Mouse (Mus musculus): ENCODE measurements around the gene Rxra. TPM values are rescaled to one million over a fixed set of nuclear protein-coding genes. Genes with fewer than 3 reads are reported as not detected.

Rxra gene
- polyA plus RNA-seq, 1 experiment: 44.9 TPM

GRCm38 (mm10) chr2:27686335-27686734, 10.1 kb downstream of the Rxra start:
- H3K27me3 ChIP-seq (ENCODE audit: control insufficient read depth, insufficient read depth, low read length): no peaks in the 10 kb centered on the region
- no peaks in the 10 kb centered on the region; the same call in 1 of the 2 replicates for H3K4me1 ChIP-seq (ENCODE audit: control insufficient read depth, insufficient read depth, insufficient read length)
- 76% methylated on average over 2 of the region's 2 CpGs for WGBS
- TF ChIP-seq POLR2A (IDR thresholded peaks at IDR 0.05; ENCODE audit: low read depth, low read length): no peak
- TF ChIP-seq CTCF (IDR thresholded peaks at IDR 0.05; ENCODE audit: extremely low read depth, insufficient read depth, insufficient read length, insufficient replicate concordance): no peak
- no peaks in the 10 kb centered on the region for H3K36me3 ChIP-seq (ENCODE audit: control insufficient read depth, insufficient read depth, low read length)
- H3K4me3 ChIP-seq (ENCODE audit: extremely low read depth, insufficient read depth, insufficient read length): no peak overlapping the region
- DNase-seq (ENCODE audit: low read depth in 1 of 2, low spot score in 2 of 2): no peak
- H3K27ac ChIP-seq (ENCODE audit: insufficient read depth, low read length): no peak overlapping the region

DNA sequence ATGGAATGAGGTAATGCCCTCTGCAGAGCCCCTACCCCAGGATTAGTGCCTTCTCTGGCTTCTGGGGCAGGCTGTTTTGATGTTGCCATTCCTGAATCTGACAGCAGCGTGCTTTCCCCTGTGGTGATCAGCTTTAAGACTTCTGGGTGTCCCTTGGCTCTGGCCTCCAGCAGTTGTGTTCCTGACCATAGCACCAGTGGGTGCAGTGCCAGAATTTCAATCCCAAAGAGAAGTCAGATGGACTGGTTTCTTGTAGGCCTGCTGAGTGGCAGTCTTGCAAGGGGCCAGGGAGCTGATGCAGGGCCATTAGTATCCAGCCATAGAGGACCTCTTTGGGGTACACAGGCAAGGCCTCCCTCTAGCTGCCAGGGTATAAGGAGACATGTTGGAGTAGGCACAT, 10.8 kb downstream of the Rxra start:
- no peak for TF ChIP-seq CTCF (IDR thresholded peaks at IDR 0.05; ENCODE audit: extremely low read depth, insufficient read depth, insufficient read length, insufficient replicate concordance)
- no peak for TF ChIP-seq POLR2A (IDR thresholded peaks at IDR 0.05; ENCODE audit: low read depth, low read length)
- no peak for DNase-seq (ENCODE audit: low read depth in 1 of 2, low spot score in 2 of 2)
- Histone ChIP-seq H3K27ac (ENCODE audit: insufficient read depth, low read length) (no peak overlapping the region), H3K36me3 (ENCODE audit: control insufficient read depth, insufficient read depth, low read length) (no peaks in the 10 kb centered on the region), H3K4me3 (ENCODE audit: extremely low read depth, insufficient read depth, insufficient read length) (no peak overlapping the region), H3K27me3 (ENCODE audit: control insufficient read depth, insufficient read depth, low read length) (no peaks in the 10 kb centered on the region), H3K4me1 (ENCODE audit: control insufficient read depth, insufficient read depth, insufficient read length) (no peaks in the 10 kb centered on the region; the same call in 1 of the 2 replicates)
- 84% methylated on average over 1 of the region's 1 CpGs for WGBS

DNA sequence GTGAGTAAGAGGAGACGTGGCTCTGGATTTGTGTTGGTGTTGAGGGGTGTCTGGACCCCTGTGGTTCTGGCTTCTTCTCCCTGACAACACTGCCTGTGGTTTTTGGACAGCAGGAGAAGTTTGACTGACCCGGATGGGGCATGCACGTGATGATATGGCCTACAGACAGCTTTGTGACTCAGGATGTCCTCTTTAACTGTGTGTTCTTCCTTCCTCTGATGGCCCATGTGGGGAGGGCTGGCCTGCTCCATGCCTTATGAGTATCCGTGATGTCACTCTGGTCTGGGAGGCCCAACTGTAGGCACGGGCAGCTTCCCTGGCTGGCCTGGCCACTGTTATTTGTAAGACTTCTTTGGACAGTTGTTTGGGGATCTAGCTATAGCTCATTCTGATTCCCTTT, 11.7 kb downstream of the Rxra start:
- Histone ChIP-seq H3K4me1 (ENCODE audit: control insufficient read depth, insufficient read depth, insufficient read length) (no peaks in the 10 kb centered on the region; the same call in 1 of the 2 replicates), H3K4me3 (ENCODE audit: extremely low read depth, insufficient read depth, insufficient read length) (no peak overlapping the region), H3K27ac (ENCODE audit: insufficient read depth, low read length) (no peak overlapping the region), H3K27me3 (ENCODE audit: control insufficient read depth, insufficient read depth, low read length) (no peaks in the 10 kb centered on the region), H3K36me3 (ENCODE audit: control insufficient read depth, insufficient read depth, low read length) (no peaks in the 10 kb centered on the region)
- no peak for DNase-seq (ENCODE audit: low read depth in 1 of 2, low spot score in 2 of 2)
- WGBS: 55% methylated on average over 5 of the region's 5 CpGs
- TF ChIP-seq CTCF (IDR thresholded peaks at IDR 0.05; ENCODE audit: extremely low read depth, insufficient read depth, insufficient read length, insufficient replicate concordance): no peak
- no peak for TF ChIP-seq POLR2A (IDR thresholded peaks at IDR 0.05; ENCODE audit: low read depth, low read length)

DNA sequence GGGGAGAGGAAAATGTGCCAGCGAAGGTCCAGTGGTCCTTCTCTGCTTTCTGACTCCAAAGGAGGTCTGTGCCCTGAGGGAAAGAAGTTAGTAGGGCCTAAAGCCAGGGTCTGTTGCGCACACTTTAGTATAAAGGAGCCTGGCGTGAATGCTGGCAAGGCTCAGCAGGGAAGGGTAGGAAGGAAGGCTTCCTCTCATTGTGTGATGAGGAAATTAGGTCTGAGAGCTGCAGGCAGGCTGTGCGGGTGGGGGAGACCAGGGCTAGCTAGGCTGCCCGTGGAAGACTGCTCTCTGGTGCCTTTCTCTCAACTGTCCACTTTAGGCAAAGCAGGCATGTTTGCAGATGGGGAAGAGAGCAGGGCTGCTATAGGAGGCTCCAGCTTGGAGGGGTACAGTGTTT, 14.5 kb downstream of the Rxra start:
- H3K27me3 ChIP-seq (ENCODE audit: control insufficient read depth, insufficient read depth, low read length): no peaks in the 10 kb centered on the region
- no peaks in the 10 kb centered on the region for H3K36me3 ChIP-seq (ENCODE audit: control insufficient read depth, insufficient read depth, low read length)
- H3K27ac ChIP-seq (ENCODE audit: insufficient read depth, low read length): peak overlapping the region; percentile 55
- DNase-seq (ENCODE audit: low read depth in 1 of 2, low spot score in 2 of 2): no peak
- H3K4me1 ChIP-seq (ENCODE audit: control insufficient read depth, insufficient read depth, insufficient read length): peaks cover 11% of the 10 kb centered on the region; the same call in 1 of the 2 replicates
- TF ChIP-seq CTCF (IDR thresholded peaks at IDR 0.05; ENCODE audit: extremely low read depth, insufficient read depth, insufficient read length, insufficient replicate concordance) (no peak), POLR2A (IDR thresholded peaks at IDR 0.05; ENCODE audit: low read depth, low read length) (no peak)
- WGBS: 66% methylated on average over 5 of the region's 5 CpGs
- no peak overlapping the region for H3K4me3 ChIP-seq (ENCODE audit: extremely low read depth, insufficient read depth, insufficient read length)

DNA sequence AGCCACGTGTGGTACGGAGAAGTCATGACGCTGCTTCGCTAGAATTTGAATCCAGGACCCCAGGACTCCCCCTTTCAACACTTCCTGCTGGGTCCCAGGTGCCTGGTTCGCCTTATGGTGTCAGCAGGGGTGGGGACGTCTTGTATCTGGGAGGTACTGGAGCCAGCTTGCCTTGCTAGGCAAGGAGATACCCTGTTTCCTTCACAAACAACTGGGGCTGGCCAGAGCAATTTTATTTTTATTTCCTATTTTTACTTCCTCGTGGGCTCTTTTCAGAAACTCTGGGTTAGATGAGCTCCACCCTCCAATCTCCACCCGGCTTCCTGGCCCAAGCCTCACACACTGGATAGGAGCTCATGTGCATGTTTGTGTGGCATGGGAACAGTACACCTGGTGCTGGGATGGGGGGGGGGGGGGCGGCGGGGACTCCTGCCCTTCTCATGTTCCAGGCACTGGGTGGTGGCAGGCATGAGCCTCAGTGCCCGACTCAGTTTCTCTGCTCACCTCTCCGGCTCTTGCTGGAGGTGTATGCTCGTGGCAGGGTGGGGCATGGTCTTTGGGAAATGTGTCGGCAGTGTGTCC, 15.0 kb downstream of the Rxra start:
- Histone ChIP-seq H3K4me1 (ENCODE audit: control insufficient read depth, insufficient read depth, insufficient read length) (peaks cover 11% of the 10 kb centered on the region; the same call in 1 of the 2 replicates), H3K27ac (ENCODE audit: insufficient read depth, low read length) (peak overlapping the region; percentile 55), H3K36me3 (ENCODE audit: control insufficient read depth, insufficient read depth, low read length) (no peaks in the 10 kb centered on the region), H3K4me3 (ENCODE audit: extremely low read depth, insufficient read depth, insufficient read length) (no peak overlapping the region), H3K27me3 (ENCODE audit: control insufficient read depth, insufficient read depth, low read length) (no peaks in the 10 kb centered on the region)
- TF ChIP-seq POLR2A (IDR thresholded peaks at IDR 0.05; ENCODE audit: low read depth, low read length): no peak
- no peak for TF ChIP-seq CTCF (IDR thresholded peaks at IDR 0.05; ENCODE audit: extremely low read depth, insufficient read depth, insufficient read length, insufficient replicate concordance)
- WGBS: 71% methylated on average over 14 of the region's 14 CpGs
- no peak for DNase-seq (ENCODE audit: low read depth in 1 of 2, low spot score in 2 of 2)

DNA sequence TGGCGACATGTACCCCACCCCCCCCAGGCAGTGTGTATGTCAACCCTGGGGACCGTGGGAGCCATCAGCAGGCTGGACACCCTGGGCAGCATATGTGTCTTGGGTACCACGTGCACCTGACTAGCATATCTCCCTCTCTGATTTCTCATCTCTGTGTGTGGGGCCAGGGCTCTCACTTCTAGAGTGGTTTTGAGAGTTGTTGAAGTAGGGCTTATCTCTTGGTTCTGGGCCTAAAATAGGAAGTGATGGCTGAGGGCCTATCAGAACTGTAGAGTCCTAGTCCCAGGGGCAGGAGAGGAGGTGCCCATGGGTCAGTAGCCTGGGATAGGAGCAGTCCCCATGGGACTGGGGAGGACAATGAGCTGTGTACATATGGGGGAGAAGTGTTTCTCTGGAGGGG, 16.4 kb downstream of the Rxra start:
- TF ChIP-seq CTCF (IDR thresholded peaks at IDR 0.05; ENCODE audit: extremely low read depth, insufficient read depth, insufficient read length, insufficient replicate concordance): no peak
- TF ChIP-seq POLR2A (IDR thresholded peaks at IDR 0.05; ENCODE audit: low read depth, low read length): no peak
- WGBS: 68% methylated on average over 3 of the region's 3 CpGs
- DNase-seq (ENCODE audit: low read depth in 1 of 2, low spot score in 2 of 2): no peak
- H3K27ac ChIP-seq (ENCODE audit: insufficient read depth, low read length): peak overlapping the region; percentile 12; the same call in 1 of the 2 replicates
- H3K4me1 ChIP-seq (ENCODE audit: control insufficient read depth, insufficient read depth, insufficient read length): peaks cover 11% of the 10 kb centered on the region; the same call in 1 of the 2 replicates
- H3K27me3 ChIP-seq (ENCODE audit: control insufficient read depth, insufficient read depth, low read length): no peaks in the 10 kb centered on the region
- no peaks in the 10 kb centered on the region for H3K36me3 ChIP-seq (ENCODE audit: control insufficient read depth, insufficient read depth, low read length)
- no peak overlapping the region for H3K4me3 ChIP-seq (ENCODE audit: extremely low read depth, insufficient read depth, insufficient read length)

- H3K4me1 ChIP-seq (ENCODE audit: control insufficient read depth, insufficient read depth, insufficient read length): peaks cover 11% of the 10 kb centered on the region; the same call in 1 of the 2 replicates
- 15% methylated on average over 6 of the region's 6 CpGs for WGBS
Measured at GRCm38 (mm10) chr2:27693684-27694083, 17.4 kb downstream of the Rxra start.

More at GRCm38 (mm10) chr2:27693684-27694083, 17.4 kb downstream of the Rxra start:
- H3K36me3 ChIP-seq (ENCODE audit: control insufficient read depth, insufficient read depth, low read length): no peaks in the 10 kb centered on the region
- peak overlapping the region; percentile 10; the same call in 1 of the 2 replicates for H3K27ac ChIP-seq (ENCODE audit: insufficient read depth, low read length)
- H3K27me3 ChIP-seq (ENCODE audit: control insufficient read depth, insufficient read depth, low read length): no peaks in the 10 kb centered on the region
- no peak overlapping the region for H3K4me3 ChIP-seq (ENCODE audit: extremely low read depth, insufficient read depth, insufficient read length)
- peak; percentile 8 to 26 for DNase-seq (ENCODE audit: low read depth in 1 of 2, low spot score in 2 of 2)
- TF ChIP-seq CTCF (IDR thresholded peaks at IDR 0.05; ENCODE audit: extremely low read depth, insufficient read depth, insufficient read length, insufficient replicate concordance) (no peak), POLR2A (IDR thresholded peaks at IDR 0.05; ENCODE audit: low read depth, low read length) (no peak)

All from spleen, adult 2 months (tissue).